Mouse (Mus musculus) common myeloid progenitor, adult 5-6 weeks (primary cell): Measurements from ENCODE around the gene Pip4k2c. TPM values are rescaled to one million over a fixed set of nuclear protein-coding genes. Genes with fewer than 3 reads are reported as not detected.

Source experiments
- ATAC-seq: replicated peaks from 2 replicates; pipeline ENCODE4 v1.8.0; 2016; ENCODE audit warnings: low read depth, mild to moderate bottlenecking, moderate TSS enrichment, inconsistent platforms; ENCODE audit not compliant: poor library complexity, severe bottlenecking
- total RNA-seq: library from RNA; stranded (forward); fragments of 200-1000, 187-1606 nt; gene quantifications from 2 replicates; pipeline ENCODE4 v1.2.3, GENCODE M21; 2017

The Pip4k2c gene
- total RNA-seq, 1 experiment from 2014 or later, result 18.7 TPM

DNA sequence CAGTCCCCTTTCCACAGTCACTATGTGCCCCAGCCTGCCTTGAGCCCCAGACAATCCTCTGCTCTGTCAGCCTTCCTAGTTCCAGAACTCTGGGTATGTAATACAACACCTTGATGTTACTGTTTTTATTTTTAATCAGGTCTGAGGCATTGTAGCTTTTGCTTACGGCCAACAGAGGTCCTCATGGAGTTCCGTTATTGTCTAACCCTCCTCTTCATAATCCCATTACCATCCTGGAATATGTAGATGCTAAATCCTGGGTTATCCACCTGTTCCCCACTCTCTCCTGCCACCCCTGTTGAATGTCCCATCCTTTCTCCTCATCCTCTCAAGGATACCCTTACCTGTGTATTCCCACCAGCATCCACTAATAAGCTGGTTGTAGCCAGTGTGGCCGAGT lies 35.2 kb downstream of the Pip4k2c start:
- no peak for ATAC-seq

DNA sequence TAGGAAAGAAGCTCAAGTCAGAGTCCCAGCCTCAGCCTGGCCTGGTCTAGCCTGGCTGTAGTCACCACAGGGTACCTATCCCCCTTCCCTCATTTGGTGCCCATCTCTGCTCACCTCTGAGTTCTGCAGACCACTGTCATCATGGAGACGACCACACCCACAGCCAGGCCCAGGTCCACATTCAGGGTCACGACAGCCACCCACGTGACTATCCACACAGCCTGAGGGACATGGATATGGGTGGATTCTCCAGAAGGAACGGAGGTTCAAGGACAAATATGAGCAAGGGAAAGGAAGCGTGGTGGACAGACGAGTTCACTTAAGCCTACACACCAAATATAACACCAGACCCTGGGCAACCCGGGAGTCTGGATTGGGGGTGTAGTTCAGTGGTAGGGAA lies 37.2 kb downstream of the Pip4k2c start:
- no peak for ATAC-seq

DNA sequence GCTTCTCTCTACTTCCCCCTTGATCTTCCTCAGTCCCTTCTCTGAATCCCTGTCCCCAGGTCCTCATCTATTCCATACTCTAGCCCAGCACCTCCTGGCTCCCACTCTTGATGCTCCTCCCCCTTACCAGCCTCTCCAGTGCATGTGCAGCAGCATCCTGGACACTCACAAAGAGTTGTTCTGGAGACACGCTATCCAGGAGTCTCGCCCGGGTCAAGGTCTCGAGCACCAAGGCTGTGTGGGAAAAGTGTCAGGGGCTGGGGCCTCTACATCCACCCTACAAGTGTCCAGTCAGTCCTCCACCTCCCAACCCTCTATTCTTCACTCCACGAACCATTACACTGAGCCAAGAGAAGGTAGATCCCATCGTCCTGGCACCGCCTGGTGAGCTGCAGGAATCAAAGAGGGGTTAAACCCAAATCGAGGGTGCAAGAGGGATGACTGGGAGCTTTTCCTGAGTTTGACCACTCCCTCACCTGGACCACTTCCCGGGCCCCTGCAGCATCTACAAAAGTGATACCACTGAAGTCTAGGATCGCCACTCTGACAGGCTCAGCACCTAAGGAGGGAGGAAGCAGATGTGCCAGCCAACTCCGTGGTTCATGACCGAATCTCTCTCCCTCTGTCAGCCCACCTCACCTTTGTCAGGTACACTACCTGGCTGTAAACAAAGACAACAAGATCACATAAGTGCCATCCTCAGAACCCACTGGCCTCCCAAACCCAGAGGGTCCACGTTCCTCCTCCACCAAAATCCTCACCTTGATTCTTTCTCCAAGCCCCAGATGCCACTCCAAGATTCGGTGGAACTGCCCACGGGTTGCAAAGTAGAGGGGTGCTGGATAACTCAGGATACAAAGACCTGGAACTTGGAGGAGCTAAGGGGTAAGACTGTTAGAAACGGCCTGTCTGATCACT lies 38.0 kb downstream of the Pip4k2c start:
- no peak for ATAC-seq

DNA sequence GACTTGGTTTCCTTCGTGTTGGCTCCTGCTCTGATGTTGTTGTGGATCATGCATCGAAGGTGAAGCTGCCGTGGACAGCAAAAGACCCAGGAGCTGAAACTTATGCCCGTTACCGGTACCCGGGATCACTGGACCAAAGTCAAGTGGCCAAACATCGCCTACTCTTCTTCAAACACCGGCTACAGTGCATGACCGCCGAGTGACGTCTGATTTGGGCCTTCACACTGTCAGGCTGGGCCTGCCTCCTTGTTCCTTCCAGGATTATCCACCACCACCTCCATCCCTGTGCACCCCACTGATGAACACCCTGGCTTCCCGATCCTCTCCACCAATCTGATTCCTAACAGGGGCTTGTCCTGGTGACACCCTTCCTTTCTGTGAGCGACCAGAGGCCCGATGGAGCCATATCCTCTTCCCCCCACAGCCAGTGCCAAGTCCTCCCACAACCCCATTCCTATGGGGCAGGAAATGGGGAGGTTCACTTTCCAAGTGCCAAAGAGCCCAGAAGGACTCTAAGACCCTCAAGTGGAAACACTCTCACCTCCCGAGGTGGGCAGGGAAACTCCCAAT lies 39.7 kb downstream of the Pip4k2c start:
- no peak for ATAC-seq

DNA sequence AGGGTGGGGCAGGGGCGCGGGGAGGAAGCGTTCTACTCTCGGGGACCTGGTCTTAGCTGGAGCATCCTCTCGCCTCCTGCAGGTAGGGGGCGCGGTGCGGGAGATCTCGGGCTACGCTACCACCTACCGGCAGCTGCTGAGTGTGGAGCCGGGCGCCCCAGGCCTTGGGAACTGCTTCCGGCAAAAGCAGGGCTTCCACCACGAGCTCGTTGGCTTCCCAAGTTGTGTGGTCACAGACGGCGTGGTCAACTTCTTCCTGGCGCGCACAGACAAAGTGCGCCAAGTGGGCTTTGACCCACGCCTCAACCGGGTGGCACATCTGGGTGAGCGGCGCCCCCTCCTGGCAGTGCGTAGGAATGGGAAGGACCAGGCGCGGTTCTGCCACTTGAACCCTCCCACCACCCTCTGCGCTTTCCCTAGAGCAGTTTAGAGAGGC lies 40.5 kb downstream of the Pip4k2c start:
- peak; percentile 78 for ATAC-seq

DNA sequence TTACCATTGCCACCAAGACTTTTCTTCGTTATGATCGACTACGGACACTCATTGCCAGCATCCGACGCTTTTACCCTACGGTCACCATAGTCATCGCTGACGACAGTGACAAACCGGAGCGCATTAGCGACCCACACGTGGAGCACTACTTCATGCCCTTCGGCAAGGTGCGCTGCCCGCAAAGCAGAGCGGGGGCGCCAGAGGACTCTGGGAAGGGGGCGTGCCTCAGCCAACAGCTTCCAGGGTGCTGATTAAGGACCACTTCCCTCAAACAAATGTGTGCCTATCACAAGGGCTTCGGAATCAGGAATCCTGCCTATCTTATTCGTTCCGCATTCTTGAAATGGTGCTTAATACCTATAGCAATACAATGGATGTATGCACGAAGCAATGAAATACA lies 41.4 kb downstream of the Pip4k2c start:
- ATAC-seq, result no peak

DNA sequence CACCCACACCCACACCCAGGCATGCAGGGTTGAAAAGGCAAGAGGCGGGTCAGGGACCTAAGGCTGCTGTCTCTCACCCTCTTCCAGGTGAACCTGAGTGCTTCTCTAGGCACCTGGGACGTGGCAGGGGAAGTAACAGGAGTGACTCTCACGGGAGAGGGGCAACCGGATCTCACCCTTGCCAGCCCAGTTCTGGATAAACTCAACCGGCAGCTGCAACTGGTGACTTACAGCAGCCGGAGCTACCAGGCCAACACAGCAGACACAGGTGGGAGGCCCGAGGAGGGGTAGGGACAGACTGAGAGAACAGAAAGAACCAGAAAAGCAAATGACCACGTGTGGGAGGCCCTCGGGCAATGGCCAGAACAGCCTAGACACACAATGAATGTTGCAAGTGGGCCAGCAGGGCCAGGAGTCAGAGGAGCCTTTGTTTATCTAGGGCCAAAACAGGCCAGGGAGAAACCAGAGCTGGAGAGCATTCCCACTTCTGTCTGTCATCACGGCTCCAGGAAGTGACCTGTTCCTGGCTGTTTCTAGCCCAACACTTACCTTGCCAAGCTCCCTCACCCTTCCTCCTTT lies 43.7 kb downstream of the Pip4k2c start:
- no peak for ATAC-seq

DNA sequence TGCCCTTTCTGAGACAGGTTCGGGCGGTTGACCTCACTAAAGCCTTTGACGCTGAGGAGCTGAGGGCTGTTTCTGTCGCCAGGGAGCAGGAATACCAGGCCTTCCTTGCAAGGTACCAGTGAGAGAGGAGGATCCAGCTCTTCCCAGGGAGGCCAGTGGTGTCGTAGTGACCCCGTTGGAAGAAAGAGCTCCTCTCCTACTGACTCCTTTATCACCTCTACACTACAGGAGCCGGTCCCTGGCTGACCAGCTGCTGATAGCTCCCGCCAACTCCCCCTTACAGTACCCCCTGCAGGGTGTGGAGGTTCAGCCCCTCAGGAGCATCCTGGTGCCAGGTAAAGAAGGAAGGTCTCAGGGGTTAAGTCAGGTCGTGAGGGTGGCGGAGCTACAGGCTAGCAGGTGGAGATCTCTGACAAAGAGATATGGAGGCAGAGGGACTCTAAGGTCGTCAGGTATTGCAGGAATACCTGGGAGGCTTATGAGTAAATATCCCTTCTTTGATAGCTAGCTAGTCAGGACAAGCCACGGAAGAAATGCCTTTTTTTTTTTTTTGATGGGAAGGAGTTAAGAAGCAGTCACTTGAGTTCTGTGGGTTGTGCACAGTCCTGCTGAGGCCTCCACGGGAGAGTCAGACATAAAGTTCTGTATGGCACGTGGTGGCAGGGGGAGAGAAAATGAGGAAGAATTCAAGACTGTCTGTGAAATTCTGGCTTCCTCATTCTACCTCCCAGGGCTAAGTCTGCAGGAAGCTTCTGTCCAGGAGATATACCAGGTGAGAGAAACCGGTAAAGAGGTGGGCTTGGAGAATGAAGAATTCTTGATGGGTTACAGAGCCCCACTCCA lies 44.4 kb downstream of the Pip4k2c start:
- no peak for ATAC-seq

DNA sequence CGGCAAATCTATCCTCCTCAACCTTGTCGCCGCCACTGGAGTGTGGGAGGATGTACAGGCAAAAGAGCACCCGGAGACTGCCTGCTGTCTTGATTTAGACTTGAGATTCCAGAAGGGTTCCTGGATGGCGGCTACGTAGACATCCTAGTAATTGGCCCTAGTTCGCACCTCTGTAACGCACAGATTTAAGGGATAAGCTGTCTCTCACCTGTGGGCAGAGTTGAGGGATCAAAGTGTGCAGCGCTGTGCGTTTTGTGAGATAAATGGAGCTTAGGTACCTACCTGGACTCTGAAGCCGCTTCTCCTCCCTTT lies 45.0 kb downstream of the Pip4k2c start:
- no peak for ATAC-seq

DNA sequence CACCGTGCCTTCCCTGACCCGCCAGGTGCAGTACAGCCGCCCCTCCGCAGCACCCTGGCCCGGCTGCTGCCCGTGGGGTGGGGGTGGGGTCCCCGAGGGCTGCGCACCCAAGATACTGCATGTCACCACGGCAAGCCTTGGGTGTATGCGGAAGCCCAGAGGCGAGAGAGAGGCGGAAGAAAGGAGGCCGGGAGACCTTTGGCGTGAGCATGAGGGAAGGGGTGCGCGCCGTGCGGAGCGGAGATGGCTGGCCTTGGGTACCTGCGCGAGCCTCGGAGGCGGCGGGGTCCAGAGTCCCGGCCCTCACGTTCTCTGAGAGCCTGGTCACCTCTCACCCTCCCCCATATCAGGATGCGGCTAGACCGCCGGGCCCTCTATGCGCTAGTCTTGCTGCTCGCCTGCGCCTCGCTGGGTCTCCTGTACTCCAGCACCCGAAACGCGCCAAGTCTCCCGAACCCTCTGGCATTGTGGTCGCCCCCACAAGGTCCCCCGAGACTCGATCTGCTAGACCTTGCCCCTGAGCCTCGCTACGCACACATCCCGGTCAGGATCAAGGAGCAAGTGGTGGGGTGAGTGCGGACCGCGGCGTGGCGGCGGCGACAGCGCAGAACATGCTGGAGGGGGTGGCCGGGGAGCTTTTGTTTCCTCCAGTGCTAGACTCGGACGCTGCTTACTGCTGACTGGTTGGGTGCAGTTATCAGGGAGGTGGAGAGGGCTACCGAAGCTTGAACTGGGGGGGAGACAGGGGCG lies 45.6 kb downstream of the Pip4k2c start:
- ATAC-seq, result peak; percentile 33

DNA sequence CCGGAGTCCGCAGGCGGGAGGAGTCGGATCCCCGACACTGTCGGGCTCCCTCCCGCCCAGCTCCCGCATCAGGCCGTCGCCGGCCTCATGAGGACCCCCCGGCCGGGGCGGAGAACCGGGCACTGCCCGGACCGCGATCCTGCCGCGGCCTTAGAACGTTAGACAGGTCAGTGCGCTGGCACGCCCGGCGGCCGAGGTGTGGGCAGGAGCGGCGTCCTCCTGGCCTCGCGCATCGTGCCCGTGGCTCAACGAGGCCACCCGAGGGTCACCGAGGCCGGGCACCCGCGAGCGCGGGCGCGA lies 46.1 kb downstream of the Pip4k2c start:
- ATAC-seq, result no peak

DNA sequence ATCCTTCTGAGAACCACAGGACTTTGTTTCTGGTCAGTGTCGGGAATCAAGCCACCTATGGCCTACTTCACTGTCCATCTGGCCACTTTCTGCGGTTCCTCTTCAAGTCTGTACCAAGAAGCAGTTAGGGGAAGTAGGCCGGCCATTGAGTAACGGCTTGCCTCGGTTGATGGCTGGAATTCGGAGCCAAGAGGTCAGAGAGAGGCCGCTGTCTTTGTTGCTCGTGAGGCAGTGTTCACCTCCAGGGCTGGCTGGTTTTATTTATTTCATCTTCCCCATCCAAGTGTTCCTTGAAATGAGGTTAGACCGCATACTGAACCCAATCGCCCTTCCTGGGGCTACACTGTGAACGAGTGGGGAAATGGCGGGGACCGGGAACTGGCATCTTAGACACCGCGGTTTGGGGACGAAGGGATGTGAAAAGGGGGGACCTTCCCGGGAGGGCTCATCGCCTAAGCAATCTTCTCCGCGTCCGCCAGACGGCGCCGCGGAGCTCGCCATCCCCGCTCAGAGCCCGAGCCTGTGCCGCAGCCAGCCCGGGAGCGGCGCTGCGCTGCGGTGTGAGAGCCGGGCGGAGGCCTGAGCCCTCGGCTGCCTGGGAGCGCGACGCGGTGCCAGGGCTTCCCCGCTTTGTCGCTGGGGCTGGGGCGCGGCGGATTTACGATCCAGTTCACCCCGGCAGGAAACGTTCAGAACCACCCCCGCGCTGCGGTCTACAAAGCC lies 46.6 kb downstream of the Pip4k2c start, which contains the start of gene B4galnt1:
Gene B4galnt1 (plus strand): TSS at position 595 of the 723 bp plus-strand sequence.
- ATAC-seq, result peak; percentile 59

DNA sequence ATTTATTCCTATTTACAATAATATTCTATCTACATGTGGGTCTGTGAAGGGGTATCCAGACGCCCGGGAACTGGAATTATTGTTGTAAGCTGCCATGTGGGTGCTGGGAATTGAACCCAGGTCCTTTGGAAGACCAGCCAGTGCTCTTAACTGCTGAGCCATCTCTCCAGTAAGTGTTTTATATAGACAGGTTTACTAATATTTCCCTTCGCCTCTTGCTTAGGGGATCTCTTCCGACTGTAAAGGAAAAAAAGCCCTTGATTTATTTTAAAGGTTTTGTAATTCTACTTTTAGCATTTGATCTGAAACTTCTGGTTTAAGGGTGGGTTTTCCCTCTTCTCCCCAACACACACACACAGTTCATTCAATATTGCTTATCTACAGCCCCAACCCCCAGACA lies 47.2 kb downstream of the Pip4k2c start:
- ATAC-seq, result no peak

DNA sequence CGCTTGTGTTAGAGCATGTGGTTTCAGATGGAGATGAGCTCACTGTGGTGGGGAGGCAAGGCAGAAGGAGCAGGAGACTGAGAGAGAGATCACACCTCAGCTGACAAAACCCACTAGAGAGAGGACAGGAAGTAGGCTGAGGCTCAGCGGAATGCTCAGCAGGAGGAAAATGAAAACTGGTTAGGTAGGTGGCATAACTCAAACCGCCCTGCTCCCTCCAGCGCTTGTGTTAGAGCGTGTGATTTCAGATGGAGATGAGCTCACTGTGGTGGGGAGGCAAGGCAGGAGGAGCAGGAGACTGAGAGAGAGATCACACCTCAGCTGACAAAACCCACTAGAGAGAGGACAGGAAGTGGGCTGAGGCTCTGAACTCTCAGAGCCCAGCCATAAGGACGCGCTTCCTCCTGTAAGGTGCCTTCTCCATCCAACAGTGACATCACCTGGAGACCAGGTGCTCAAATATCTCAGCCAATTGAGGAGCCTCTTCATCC lies 48.6 kb downstream of the Pip4k2c start:
- peak; percentile 26 for ATAC-seq

DNA sequence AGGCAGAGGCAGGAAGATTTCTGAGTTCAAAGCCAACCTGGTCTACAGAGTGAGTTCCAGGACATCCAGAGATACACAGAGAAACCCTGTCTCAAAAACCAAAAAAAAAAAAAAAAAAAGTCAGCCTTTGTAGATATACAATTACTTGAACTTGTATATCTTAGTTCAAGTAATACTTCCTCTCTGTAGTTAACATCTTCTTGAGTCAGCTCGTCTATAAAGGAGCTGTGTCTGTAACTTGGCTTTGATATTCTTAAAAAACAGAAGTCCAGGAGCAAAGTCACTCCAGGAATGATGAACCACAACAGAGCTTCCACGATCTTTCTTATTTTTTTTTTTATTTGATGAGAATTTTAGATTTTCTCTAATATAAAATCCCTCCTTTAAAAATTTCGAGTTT lies 50.7 kb downstream of the Pip4k2c start:
- no peak for ATAC-seq

DNA sequence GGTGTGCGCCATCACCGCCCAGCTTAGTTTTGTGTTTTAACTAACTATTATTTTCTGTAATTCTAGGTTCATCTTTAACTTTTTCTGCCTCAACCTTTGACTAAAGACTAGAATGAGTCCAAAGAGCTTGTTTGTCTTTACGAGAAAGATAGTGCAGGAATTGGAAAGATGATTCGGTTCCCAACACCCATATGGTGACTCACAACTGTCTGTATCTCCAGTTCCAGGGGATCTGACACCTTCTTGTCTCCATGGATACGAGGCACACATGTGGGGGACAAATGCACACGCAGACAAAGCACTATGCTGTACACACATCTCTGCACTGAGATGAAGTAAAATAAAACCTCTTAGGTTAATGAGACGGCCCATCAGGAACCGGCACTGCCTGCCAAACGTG lies 51.3 kb downstream of the Pip4k2c start:
- ATAC-seq, result no peak

DNA sequence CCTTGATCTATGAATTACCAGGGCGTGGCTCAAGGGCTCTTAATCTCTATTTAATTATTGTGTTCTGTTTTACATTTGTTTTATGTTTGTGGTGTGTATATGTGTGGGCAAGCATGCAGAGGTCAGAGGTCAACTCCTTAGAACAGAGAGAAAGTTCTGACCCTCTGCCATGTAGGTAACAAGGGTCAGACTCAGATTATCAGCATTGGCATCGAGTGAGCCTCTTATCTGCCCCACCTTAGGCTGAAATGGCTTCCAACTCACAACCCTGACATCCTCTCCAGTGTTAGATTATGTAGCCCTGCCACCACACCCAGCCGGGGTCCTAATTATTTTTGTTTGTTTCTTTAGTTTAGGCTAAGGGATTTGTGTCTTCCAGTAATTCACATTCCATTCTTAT lies 52.9 kb downstream of the Pip4k2c start:
- ATAC-seq, result no peak

DNA sequence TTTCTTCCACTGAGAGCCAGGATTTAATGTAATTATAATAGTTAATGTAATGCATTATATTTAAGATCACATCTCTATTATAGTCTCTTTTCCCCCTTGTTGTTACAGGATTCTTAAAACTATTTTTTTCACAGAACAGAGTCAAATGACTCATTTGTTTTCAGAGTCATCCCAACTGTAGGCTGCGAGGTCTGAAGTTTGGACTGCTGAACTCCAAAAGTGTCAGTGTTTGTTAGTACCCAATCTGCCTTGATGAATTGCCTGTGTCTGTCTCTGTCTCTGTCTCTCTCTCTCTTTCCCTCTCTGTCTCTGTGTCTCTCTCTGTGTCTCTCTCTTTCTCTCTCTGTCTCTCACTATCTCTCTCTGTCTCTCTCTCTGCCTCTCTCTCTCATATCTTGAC lies 54.9 kb downstream of the Pip4k2c start:
- ATAC-seq, result no peak

DNA sequence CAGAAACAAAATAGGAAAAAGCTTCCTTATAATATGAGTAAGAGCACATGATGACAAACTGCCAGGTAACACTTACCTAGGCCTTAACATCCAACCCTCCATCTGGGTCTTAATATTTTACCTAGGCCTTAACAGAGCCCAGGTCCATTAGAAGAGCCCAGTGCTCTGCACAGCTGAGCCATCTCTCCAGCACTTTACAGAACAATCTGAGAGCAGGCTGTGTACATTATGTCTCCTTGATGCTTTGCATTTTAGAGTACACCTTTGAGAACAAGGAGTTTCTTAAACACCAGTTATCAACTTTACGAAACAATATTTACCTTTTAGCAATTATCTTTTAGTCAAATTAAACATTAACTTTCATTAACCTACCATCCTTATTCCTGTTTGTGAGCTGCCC lies 55.3 kb downstream of the Pip4k2c start:
- no peak for ATAC-seq
